Mouse (Mus musculus) skeletal muscle tissue, adult 2 months (tissue): ENCODE data around the gene Prkcg.

Experiments used
- DNase-seq: peaks from one replicate; pipeline ENCODE4 v3.0.0-alpha.2; 2012; ENCODE audit warnings: low read depth, low spot score

The Prkcg gene

DNA sequence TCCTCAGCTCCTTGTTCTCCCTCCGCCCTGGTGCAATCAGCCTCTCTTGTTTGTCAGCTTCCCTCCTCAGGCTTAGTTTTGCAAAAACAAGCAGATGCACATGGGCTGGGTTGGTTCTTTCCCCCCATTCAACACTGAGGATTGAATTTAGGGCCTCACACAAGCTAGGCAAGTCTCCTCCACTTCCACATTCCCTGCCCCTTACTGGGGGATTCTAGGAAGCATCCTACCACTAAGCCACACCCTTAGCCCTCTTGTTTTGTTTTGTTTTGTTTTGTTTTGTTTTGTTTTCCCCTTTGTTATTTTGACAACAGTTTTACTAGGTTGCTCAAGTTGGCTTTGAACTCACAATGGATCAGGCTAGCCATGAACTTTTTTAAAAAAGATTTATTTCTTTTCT is 71.7 kb downstream of the Prkcg start:
- DNase-seq: no peak

DNA sequence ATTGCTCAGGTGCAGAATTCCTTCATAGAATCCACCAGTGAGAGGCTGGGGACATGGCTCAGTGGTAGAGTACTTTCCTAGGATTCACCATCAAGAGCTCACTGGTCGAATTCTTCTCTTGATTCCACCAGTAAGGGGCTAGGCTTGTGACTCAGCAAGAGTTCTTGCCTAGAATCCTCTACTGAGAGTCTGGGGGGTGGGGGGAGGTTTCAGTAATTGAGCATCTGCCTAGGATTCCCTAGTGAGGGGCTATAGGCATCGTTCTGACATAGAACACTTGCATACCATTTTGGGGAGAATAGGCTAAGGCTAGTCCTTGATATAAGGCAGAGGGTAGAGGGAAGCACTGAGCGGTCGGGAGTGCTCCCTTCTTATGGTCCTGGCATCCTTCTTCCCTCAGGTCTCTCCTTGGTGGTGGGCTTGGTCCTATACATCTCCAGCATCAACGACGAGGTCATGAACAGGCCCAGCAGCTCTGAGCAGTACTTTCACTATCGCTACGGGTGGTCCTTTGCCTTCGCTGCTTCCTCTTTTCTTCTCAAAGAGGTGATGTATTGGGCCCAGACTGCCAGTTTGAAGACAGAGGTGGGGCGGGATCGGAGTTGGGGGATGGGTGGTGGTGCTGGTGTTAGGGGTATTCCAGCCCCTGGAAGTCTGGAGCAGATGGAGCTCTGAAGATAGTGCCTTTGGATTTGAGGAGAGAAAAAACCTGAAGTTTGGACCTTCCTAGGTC is 76.7 kb downstream of the Prkcg start:
- DNase-seq: no peak

DNA sequence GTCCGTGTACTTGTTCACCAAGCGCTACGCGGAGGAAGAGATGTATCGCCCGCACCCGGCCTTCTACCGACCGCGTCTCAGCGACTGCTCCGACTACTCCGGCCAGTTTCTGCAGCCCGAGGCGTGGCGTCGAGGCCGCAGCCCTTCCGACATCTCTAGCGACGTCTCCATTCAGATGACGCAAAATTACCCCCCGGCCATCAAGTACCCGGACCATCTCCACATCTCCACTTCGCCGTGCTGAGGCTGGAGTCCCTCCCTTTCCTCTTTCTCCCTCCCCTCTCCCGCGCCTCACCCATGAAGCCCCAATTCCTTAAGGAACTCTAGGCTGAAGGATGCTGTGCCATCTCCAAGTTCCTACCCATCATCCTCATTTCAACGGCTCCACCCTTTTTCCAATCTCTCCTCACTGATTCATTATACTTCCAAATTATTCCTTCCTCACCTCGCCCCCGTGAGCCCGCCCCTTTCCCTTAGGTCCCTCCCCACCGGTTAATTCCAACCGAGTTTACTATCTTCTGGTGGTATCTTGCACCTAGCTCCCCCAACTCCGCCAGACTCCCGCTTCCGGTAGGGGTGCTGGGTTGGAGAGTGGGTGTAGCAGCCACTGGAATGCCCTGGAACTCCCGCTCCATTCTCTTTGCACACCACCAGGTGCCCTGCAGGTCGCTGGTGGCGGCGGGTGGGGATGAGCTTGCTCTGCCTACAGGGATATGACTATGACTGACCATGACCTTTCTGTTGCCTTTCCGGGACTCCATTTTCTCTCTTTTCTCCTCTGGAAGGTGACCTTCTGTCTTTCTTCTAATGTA is 77.9 kb downstream of the Prkcg start:
- no peak for DNase-seq

DNA sequence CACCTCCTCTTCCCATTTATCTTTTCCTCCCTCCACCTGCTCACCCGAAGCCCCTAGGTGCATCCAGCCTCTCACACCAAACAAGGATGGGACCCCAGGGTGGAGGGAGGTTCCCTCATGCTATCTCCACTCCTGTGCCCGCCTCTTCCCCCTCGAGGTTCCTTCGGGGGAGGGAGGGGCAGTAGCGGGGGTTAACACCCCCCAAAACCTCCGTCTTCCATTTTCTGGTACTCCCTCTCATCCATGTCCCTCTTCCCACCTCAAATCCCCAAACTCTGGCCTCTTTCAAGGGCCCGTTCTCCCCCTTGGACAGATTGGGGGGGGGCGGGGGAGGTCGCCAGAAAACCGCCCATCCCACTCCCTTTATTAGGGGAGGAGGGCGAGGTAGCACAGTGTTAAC is 78.6 kb downstream of the Prkcg start:
- DNase-seq: no peak

DNA sequence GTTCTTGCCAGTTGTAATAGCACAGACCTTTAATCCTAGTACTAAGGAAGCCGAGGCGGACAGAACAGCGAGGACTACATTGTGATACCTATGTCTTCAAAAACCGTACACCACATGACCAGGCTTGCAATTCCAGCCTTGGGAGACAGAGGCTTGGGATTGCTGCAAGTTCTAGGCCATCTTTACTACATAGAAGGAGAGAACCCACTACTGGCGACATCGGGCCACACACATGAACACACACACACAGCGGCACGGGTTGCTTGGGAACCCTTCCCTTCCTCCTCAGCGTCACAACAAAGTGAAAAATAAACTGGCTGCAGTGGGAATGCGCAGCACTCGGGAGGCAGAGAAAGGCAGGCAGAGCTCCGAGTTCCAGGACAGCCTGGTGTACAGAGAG is 79.3 kb downstream of the Prkcg start:
- no peak for DNase-seq

DNA sequence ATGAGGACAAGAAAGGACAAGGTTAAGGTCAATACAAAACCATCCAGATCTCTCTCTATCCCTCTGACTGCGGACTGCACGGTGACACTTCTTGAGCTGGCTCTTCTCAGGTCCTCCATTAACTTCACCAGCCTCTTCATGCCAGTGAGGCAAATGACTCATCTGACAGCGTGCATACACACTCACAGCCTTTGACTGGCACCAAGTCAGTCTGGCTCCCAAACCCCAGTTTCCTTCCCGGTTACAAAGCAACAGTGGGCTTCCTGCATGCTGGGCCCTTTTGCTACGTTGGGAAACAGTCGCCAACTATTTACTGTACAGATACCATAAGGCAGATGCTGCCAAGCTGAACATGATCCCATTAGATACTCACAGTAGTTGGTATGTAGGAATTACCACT is 80.2 kb downstream of the Prkcg start:
- no peak for DNase-seq

DNA sequence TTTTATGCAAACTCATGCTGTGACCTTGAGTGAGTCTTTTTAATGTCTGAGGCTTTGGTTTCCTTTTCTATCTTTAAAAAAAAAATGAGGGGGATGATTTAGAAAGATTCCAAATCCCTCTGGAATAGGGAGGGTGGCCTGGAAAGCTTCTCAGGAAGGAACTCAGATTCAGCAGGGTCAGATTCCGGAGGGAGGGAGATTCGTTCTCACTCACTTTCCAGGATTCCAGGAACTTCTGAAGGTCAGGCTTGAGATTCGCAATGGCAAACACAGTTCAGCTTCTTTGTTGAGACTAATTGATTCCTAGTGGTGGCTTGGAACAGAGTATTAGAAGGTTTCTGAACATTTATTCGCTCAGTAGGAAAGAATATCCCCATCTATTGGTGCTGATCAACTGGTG is 81.4 kb downstream of the Prkcg start:
- no peak for DNase-seq

DNA sequence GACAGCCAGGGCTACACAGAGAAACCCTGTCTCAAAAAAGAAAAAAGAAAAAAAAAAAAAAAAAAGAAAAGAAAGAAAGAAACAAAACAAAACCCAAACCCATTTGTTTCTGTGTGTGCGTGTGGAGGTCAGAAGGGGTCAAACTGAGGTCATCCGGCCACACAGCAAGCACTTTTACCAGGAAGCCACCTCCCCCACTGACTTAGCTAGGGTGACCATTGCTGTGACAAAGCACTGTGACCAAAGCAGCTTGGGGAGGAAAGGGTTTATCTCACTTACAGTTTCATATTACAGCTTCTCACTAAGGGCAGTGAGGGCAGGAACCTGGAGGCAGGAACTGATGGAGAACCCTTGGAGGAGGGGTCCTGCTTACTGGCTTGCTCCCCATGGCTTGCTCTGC is 83.4 kb downstream of the Prkcg start:
- no peak for DNase-seq

DNA sequence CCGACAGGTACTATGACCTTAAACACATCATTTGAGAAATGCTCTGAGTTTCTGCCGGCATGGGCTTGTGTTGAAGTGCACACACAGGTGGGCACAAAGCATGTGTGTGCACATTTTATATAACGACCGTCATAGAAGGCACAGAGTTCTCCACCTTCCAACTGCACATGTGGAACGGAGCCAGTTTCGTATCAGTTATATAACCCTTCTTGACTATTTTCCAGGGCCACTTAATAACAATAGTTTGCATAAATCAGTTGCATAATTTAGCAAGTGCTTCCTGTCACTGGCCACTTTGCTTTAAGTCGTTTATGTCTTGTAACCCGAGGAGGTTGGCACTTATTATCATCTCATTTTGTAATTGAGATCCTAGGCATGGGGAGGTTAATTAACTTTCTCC is 84.8 kb downstream of the Prkcg start:
- no peak for DNase-seq

DNA sequence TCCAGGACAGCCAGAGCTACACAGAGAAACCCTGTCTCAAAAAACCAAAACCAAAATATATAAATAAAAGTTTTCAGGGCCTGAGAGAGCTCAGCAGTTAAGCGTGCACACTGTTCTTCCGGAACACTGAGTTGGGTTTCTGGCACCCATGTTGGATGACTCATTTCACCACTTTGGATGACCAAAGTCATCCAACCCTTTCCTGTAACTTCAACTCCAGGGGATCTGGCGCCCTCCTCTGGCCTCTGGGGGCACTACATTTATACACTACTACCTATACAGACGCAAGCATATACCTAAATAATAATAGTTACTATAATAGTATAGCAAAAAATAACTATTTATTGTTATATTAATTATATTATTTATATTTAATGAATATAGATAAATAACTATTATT is 87.9 kb downstream of the Prkcg start:
- DNase-seq: peak; percentile 27
